Mouse (Mus musculus) R1 (cell line): Measurements from ENCODE around the gene Olfr1450.
"Not testable (repeated sequence)": the region's sequence is repeated elsewhere in the genome, so short reads cannot be mapped to it uniquely, and the experiment has no call there.

Source experiments
- DNase-seq: peaks from one replicate; pipeline ENCODE4 v3.0.0-alpha.2; 2018; ENCODE audit warnings: low read depth, low spot score

Gene Olfr1450

GRCm38 (mm10) chr19:12949958-12950357 lies at the start of gene Olfr1450:
Gene Olfr1450, plus strand, starts transcription at chr19:12950258.
- no peak for DNase-seq

DNA sequence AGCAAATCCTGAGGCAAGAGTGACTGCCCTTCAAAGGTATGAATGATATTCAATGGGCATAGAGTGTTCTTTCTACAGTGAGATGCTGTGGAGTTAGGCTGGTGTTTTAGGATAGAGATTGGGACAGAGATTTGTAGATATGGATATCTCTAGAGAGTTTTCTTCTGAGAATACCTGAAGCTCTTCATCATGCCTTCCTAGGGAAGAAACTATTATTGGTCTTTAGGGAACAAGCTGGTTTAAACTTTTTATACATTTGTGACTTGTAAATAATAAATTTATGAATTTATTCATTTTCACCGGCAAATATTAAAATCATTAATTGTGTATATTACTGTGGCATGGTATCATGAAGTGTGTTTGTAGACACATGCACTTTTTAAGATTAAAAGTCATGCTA lies 46.4 kb upstream of the Olfr1450 start, which contains the start of gene Olfr1447:
TSS of gene Olfr1447 (minus strand) at position 101 of the 400 bp plus-strand sequence.
- no peak for DNase-seq

GRCm38 (mm10) chr19:12924319-12924718 lies 25.7 kb upstream of the Olfr1450 start, which contains the start of gene Olfr1448:
Gene Olfr1448, minus strand, starts transcription at chr19:12924419.
- DNase-seq = no peak

DNA sequence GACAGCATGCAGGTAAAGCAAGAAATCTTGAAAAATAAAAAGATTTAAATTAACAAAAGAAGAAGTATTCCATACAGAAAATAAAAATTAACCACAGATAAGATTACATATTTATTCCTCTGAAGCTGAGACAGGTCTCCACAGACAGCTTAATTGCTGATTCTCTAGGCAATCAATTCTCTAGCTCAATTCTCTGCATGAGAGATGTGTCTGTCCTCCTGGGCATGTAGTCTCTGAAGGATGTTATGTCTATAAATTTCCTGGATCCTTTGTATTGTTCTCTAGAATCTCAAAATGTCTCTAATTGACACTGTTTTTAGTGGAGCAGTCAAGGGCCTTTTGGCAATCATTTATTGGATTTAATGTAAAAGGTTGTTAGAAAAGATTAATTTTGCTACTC lies 19.5 kb upstream of the Olfr1450 start, which contains the start of gene Olfr1449:
TSS of gene Olfr1449 (plus strand) at position 301 of the 400 bp plus-strand sequence.
- DNase-seq = no peak

- DNase-seq = not testable (repeated sequence)
Observed at GRCm38 (mm10) chr19:12970082-12970481, 20.0 kb downstream of the Olfr1450 start.

DNA sequence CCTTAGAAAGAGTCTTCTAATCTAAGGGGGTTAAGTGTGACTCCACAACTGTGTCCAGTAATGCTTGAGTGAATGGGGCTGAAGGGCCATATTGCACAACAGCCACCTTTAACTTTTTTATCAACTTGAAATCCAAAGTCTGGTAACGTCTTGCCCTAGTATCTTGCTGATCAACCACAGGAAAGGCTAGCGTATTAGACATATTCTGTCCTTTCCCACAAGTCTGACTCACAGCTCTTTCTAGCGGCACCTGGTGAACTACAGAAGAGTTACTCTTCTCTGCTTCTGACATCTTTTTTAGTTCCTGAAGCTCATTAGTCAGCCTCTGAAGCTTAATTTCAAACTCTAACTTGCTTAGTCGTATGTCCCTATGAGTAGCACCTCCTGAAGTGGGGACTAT lies 42.3 kb downstream of the Olfr1450 start:
- not testable (repeated sequence) for DNase-seq

DNA sequence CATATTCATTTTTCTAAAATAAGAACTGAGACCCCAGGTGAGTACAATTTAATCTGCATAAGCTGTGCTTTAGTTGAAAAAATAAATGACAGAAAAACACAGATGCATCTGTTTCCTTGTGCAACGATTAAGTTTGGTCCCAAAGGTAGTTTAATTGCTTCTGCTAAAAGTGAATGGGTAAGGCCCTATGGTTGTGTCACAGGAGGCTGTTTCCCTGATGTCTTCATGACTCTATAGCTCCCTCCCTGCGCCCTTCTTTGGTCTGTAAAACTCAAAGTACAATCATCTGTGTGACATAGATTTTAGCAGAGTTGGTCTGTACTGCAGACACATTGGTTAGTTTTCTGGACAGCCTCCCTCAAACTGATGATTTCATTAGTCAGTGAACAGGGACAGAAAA lies 44.7 kb downstream of the Olfr1450 start, which contains the start of gene Olfr1451:
TSS of gene Olfr1451 (plus strand) at position 301 of the 400 bp plus-strand sequence.
- no peak for DNase-seq
